23 mouse cellular contexts compared by ENCODE assay signal in the genomic region with DNA sequence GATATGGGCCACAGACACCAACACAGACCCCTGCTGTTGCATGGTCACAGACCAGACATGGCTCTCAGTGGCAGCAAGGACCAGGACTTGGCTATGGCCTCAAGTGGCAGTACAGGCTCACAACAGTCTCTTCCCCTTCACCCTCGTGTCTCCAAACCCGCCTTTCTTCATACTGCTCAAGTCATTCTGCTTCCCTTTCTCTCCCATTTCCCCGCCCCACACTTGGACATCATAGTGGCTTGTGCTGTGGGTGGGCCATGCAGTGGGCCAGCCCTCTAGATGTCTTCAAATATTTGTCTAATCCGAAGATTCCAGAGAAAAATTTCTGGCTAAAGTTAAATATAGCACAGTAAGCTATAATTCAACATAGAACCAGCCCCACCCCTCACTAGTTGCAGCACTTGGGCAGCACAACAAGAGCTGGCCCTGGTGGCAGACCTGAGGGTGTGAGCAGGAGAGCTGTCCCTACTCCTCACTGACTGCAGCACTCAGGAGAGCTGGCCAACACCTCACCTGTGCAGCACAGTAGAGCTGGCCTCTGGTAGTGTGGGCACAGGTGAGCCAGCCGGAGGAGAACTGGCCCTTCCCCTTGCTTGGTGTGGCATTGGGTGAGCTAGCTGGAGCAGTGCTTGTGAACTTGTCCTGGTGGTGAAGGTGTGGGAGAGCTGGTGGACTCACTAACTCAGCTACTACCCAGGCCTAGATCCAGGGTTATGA. TPM values are rescaled to one million over a fixed set of nuclear protein-coding genes. Genes with fewer than 3 reads are reported as not detected.
"Had no signal": no experiment of that assay in that cellular context is flagged by ENCODE, and none has a peak within 500 bp of the region (broad histone marks: within the 10 kb centered on the region; RNA-seq: fewer than 3 reads in every experiment).

No protein-coding gene starts in this region.

- H3K4me2 ChIP-seq: kidney, embryonic 15.5 days; liver, embryonic 13.5 days; neural tube, embryonic 12.5 days; neural tube, embryonic 15.5 days; stomach, embryonic 15.5 days had no signal

- DNase-seq: kidney, adult 11 months; kidney, adult 8-10 months; kidney, postnatal 10 days; kidney, postnatal 36 days; layer of hippocampus, postnatal 36 days; liver, embryonic 13.5 days; lung, postnatal 10 days; lung, postnatal 36 days; midbrain, embryonic 14.5 days; right cerebral cortex, adult 18-20 months; right cerebral cortex, postnatal 14 days; right cerebral cortex, postnatal 4 days; thymus, adult 2 months; thymus, postnatal 14 days; thymus, postnatal 4 days had no signal

- H3K27ac ChIP-seq: kidney, embryonic 15.5 days; left cerebral cortex, adult 2 months; liver, embryonic 13.5 days; midbrain, embryonic 10.5 days; neural tube, embryonic 12.5 days; neural tube, embryonic 15.5 days; stomach, embryonic 15.5 days had no signal

- H3K36me3 ChIP-seq: kidney, embryonic 15.5 days; liver, embryonic 13.5 days; midbrain, embryonic 10.5 days; neural tube, embryonic 12.5 days; neural tube, embryonic 15.5 days; stomach, embryonic 15.5 days had no signal

- H3K4me3 ChIP-seq: kidney, embryonic 15.5 days; left cerebral cortex, adult 2 months; liver, embryonic 13.5 days; midbrain, embryonic 10.5 days; neural tube, embryonic 12.5 days; neural tube, embryonic 15.5 days; stomach, embryonic 15.5 days had no signal

- H3K4me1 ChIP-seq: kidney, embryonic 15.5 days; liver, embryonic 13.5 days; midbrain, embryonic 10.5 days; neural tube, embryonic 12.5 days; neural tube, embryonic 15.5 days; stomach, embryonic 15.5 days had no signal

- H3K9ac ChIP-seq: kidney, embryonic 15.5 days; liver, embryonic 13.5 days; neural tube, embryonic 12.5 days; neural tube, embryonic 15.5 days; stomach, embryonic 15.5 days had no signal

- H3K9me3 ChIP-seq: kidney, embryonic 15.5 days; liver, embryonic 13.5 days; midbrain, embryonic 10.5 days; neural tube, embryonic 12.5 days; neural tube, embryonic 15.5 days; stomach, embryonic 15.5 days had no signal

- H3K27me3 ChIP-seq: kidney, embryonic 15.5 days; liver, embryonic 13.5 days; neural tube, embryonic 12.5 days; neural tube, embryonic 15.5 days; stomach, embryonic 15.5 days had no signal

RNA-seq across cellular contexts. Expression of a gene that starts 20.2 kb away (rescaled TPM):
- polyA plus RNA-seq: limb, embryonic 14.5 days; liver, adult 2 months; thymus, adult 2 months had no signal
